Mouse (Mus musculus): ENCODE data around the gene Cope.

DNA sequence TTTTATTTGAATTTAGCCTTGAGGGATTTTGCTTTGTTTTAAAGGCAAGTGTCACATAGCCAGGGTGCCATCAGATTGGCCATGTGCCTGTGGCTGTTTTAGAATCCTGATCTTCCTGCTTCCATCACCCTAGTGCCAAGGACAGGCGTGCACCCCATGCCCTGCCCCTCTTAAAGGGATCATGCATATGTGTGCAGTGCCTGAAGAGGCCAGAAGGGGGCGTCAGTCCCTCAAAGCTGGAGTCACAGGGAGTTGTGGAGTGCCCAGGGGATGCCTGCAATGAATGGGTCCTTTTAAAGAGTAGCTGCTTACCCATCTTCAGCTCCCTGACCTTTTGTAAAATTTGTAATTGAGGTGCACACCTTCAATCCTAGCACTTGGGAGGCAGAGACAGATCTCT, 7.0 kb downstream of the Cope start:
- TF ChIP-seq POLR2A (IDR thresholded peaks at IDR 0.05; ENCODE audit: insufficient read length, low read depth) (no peak), MAX (IDR thresholded peaks at IDR 0.05; ENCODE audit: low read depth) (no peak), E2F4 (IDR thresholded peaks at IDR 0.05; ENCODE audit: insufficient read depth) (no peak), MYOD1 (IDR thresholded peaks at IDR 0.05; ENCODE audit: control insufficient read depth in 1 of 3, insufficient read length in 2 of 3, low read depth in 2 of 3) (no peak), CEBPB (IDR thresholded peaks at IDR 0.05; ENCODE audit: insufficient read depth, poor library complexity, severe bottlenecking) (no peak), TCF3 (IDR thresholded peaks at IDR 0.05; ENCODE audit: insufficient read length, low read depth) (no peak), TCF12 (IDR thresholded peaks at IDR 0.05; ENCODE audit: insufficient read depth, poor library complexity, severe bottlenecking) (no peak), SRF (IDR thresholded peaks at IDR 0.05; ENCODE audit: control insufficient read depth, insufficient read length, low read depth) (no peak)
